Mouse (Mus musculus) ES-E14 (cell line): ENCODE measurements around the gene Lcp1. TPM values are rescaled to one million over a fixed set of nuclear protein-coding genes. Genes with fewer than 3 reads are reported as not detected.

Source experiments
- DNase-seq: peaks from one replicate; pipeline ENCODE4 v3.0.0-alpha.2; 2013; ENCODE audit warnings: low read depth, low spot score
- H3K27ac ChIP-seq: 2 replicates; pipeline ENCODE4 v1.5.1; 2012; ENCODE audit warnings: low read depth, mild to moderate bottlenecking, low read length, moderate library complexity, mixed read lengths; ENCODE audit not compliant: poor library complexity, insufficient read depth, severe bottlenecking
- H3K36me3 ChIP-seq: 2 replicates; pipeline ENCODE4 v1.6.1; 2012; ENCODE audit warnings: mild to moderate bottlenecking, low read length, moderate library complexity, mixed read lengths; ENCODE audit not compliant: control insufficient read depth, poor library complexity, insufficient read depth, severe bottlenecking
- H3K4me1 ChIP-seq, 2 experiments: fragments of 150-350 bp in 1 of 2; sonication (generic) in 1 of 2; 2 replicates each; pipeline ENCODE4 v1.6.1; 2012; ENCODE audit warnings: low read length in 2 of 2, mild to moderate bottlenecking in 1 of 2, mixed read lengths in 1 of 2; ENCODE audit not compliant: control insufficient read depth in 2 of 2, insufficient read depth in 2 of 2, poor library complexity in 1 of 2
- H3K4me3 ChIP-seq, 2 experiments: fragments of 150-350 bp in 1 of 2; sonication (generic) in 1 of 2; 2 replicates each; pipeline ENCODE4 v1.5.1; 2012; ENCODE audit warnings: low read length in 2 of 2, low read depth in 1 of 2, mild to moderate bottlenecking in 1 of 2, mixed read lengths in 1 of 2; ENCODE audit not compliant: insufficient read depth in 1 of 2, poor library complexity in 1 of 2, severe bottlenecking in 1 of 2
- H3K9ac ChIP-seq: 2 replicates; pipeline ENCODE4 v1.6.1; 2012; ENCODE audit warnings: low read depth, mild to moderate bottlenecking, low read length, mixed read lengths; ENCODE audit not compliant: poor library complexity, insufficient read depth, severe bottlenecking
- H3K9me3 ChIP-seq: fragments of 150-350 bp; sonication (generic); 2 replicates; pipeline ENCODE4 v1.6.1; 2012; ENCODE audit warnings: low read depth, mild to moderate bottlenecking, low read length; ENCODE audit not compliant: control insufficient read depth, insufficient read depth
- CHD2 ChIP-seq: IDR thresholded peaks from 2 replicates; pipeline ENCODE4 v1.6.1; 2014; ENCODE audit warnings: mild to moderate bottlenecking, low read depth, low read length, inconsistent platforms
- HCFC1 ChIP-seq: IDR thresholded peaks from 2 replicates; pipeline ENCODE4 v1.6.1; 2012; ENCODE audit warnings: low read length, inconsistent platforms, borderline replicate concordance; ENCODE audit not compliant: insufficient read depth
- MAFK ChIP-seq: IDR thresholded peaks from 2 replicates; pipeline ENCODE4 v1.6.1; 2014; ENCODE audit warnings: mild to moderate bottlenecking, low read depth, low read length, inconsistent platforms; ENCODE audit not compliant: insufficient read depth
- ZC3H11A ChIP-seq: IDR thresholded peaks from 2 replicates; pipeline ENCODE4 v1.6.1; 2012; ENCODE audit warnings: low read depth, mild to moderate bottlenecking, inconsistent platforms, low read length, borderline replicate concordance
- ZNF384 ChIP-seq: IDR thresholded peaks from 2 replicates; pipeline ENCODE4 v1.6.1; 2012; ENCODE audit warnings: low read depth, low read length, inconsistent platforms
- in situ Hi-C, 2 experiments: fragments of 600-800 bp; cut with MboI; formaldehyde crosslinking; loops; one replicate each; pipeline ENCODE4 v1.15.1; 2025; ENCODE audit warnings: low sequenced_read_pairs in 2 of 2, inconsistent platforms in 1 of 2; ENCODE audit not compliant: unreplicated experiment in 2 of 2
- total RNA-seq: library from RNA; depleted of rRNA; stranded (reverse); fragments of 300-350 nt; gene quantifications from 2 replicates; pipeline ENCODE4 v1.2.3, GENCODE M21; 2012

Gene Lcp1
- total RNA-seq, 1 experiment: 2.8 TPM

GRCm38 (mm10) chr14:75237096-75237495 is 106.2 kb downstream of the Lcp1 start:
- Histone ChIP-seq H3K9ac (no peak overlapping the region), H3K27ac (no peak overlapping the region), H3K36me3 (no peaks in the 10 kb centered on the region), H3K4me1 (no peaks in the 10 kb centered on the region), H3K9me3 (no peaks in the 10 kb centered on the region), H3K4me3 (no peak overlapping the region)
- in situ Hi-C loops: no loop called here
- no peak for DNase-seq
- TF ChIP-seq MAFK (no peak), HCFC1 (no peak), ZNF384 (no peak), ZC3H11A (no peak), CHD2 (no peak)

GRCm38 (mm10) chr14:75238054-75238692 is 107.3 kb downstream of the Lcp1 start:
- no peaks in the 10 kb centered on the region for H3K4me1 ChIP-seq
- no peak for DNase-seq
- H3K9me3 ChIP-seq: no peaks in the 10 kb centered on the region
- no peaks in the 10 kb centered on the region for H3K36me3 ChIP-seq
- TF ChIP-seq MAFK (0 out of 2 replicates have a peak, but pooled peaks have one; percentile 28), CHD2 (no peak)
- in situ Hi-C loops: no loop called here
- no peak overlapping the region for H3K27ac ChIP-seq
- H3K4me3 ChIP-seq: no peak overlapping the region
- H3K9ac ChIP-seq: no peak overlapping the region

- in situ Hi-C loops: no loop called here
- H3K27ac ChIP-seq: no peak within 1 kb of the TSS
- no peaks in the 10 kb centered on the region for H3K36me3 ChIP-seq
- H3K9me3 ChIP-seq: no peaks in the 10 kb centered on the region
- no peaks in the 10 kb centered on the region for H3K4me1 ChIP-seq
- H3K9ac ChIP-seq: no peak within 1 kb of the TSS
- TF ChIP-seq ZNF384 (no peak), CHD2 (no peak), MAFK (no peak)
- H3K4me3 ChIP-seq: no peak within 1 kb of the TSS
- DNase-seq: no peak
Measured at GRCm38 (mm10) chr14:75242087-75242486, 111.2 kb downstream of the Lcp1 start, which contains the start of gene Cpb2. Gene Cpb2 (plus strand): TSS chr14:75242287.

- Histone ChIP-seq H3K27ac (0 out of 2 replicates have a peak overlapping the region, but pooled peaks have one; percentile 37), H3K4me3 (no peak overlapping the region), H3K4me1 (no peaks in the 10 kb centered on the region), H3K36me3 (no peaks in the 10 kb centered on the region), H3K9me3 (no peaks in the 10 kb centered on the region), H3K9ac (no peak overlapping the region)
- DNase-seq: no peak
- in situ Hi-C loops: no loop called here
- no peak for TF ChIP-seq HCFC1
- no peak for TF ChIP-seq MAFK
- no peak for TF ChIP-seq ZNF384
- no peak for TF ChIP-seq ZC3H11A
- TF ChIP-seq CHD2: no peak
Measured at GRCm38 (mm10) chr14:75246024-75247000, 115.4 kb downstream of the Lcp1 start.

GRCm38 (mm10) chr14:75250432-75250831 is 119.5 kb downstream of the Lcp1 start:
- H3K4me1 ChIP-seq: no peaks in the 10 kb centered on the region
- DNase-seq: no peak
- H3K9ac ChIP-seq: no peak overlapping the region
- H3K4me3 ChIP-seq: no peak overlapping the region
- TF ChIP-seq ZNF384: no peak
- no peak for TF ChIP-seq ZC3H11A
- TF ChIP-seq HCFC1: no peak
- no peak for TF ChIP-seq CHD2
- no peak for TF ChIP-seq MAFK
- no peaks in the 10 kb centered on the region for H3K9me3 ChIP-seq
- H3K27ac ChIP-seq: no peak overlapping the region
- in situ Hi-C loops: no loop called here
- H3K36me3 ChIP-seq: no peaks in the 10 kb centered on the region
